Mouse (Mus musculus) left cerebral cortex, postnatal 36 days (tissue): Measurements from ENCODE around the gene Olfr518. TPM values are rescaled to one million over a fixed set of nuclear protein-coding genes. Genes with fewer than 3 reads are reported as not detected.

Source experiments
- DNase-seq, 2 experiments: peaks; one replicate each; pipeline ENCODE4 v3.0.0; 2021 to 2022; ENCODE audit warnings: low spot score in 2 of 2, mixed read lengths in 1 of 2
- intact Hi-C: fragments of 180-260 bp; cut with DNase I; formaldehyde crosslinking; loops from one replicate; pipeline ENCODE4 v1.15.1; 2025
- total RNA-seq, 2 experiments: library from RNA; stranded (reverse); gene quantifications; 2 replicates each; pipeline ENCODE4 v1.2.3; 2021

Olfr518 gene
- total RNA-seq, result not detected

DNA sequence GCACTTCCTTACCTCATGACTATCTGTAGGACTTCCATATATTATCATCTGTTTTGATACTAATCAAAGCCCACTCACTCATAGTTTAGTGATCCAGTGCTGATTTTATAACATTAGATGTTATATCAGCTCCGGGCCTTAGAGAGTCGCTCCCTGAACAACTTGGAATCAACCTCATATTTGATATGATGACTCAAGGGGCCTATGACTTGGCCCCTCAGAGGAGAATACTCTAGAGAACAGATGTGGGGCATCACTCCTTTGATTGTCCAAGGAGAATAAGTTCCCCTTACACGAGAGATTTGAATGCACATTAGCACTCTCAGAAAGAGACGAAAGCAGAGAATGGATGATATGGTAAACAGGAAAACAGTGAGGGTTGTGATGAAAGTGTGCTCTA is at the start of gene Olfr518:
Olfr518 (minus strand) TSS at position 101 of the 400 bp plus-strand sequence.
- no peak for DNase-seq
- intact Hi-C loops, result no loop called here

DNA sequence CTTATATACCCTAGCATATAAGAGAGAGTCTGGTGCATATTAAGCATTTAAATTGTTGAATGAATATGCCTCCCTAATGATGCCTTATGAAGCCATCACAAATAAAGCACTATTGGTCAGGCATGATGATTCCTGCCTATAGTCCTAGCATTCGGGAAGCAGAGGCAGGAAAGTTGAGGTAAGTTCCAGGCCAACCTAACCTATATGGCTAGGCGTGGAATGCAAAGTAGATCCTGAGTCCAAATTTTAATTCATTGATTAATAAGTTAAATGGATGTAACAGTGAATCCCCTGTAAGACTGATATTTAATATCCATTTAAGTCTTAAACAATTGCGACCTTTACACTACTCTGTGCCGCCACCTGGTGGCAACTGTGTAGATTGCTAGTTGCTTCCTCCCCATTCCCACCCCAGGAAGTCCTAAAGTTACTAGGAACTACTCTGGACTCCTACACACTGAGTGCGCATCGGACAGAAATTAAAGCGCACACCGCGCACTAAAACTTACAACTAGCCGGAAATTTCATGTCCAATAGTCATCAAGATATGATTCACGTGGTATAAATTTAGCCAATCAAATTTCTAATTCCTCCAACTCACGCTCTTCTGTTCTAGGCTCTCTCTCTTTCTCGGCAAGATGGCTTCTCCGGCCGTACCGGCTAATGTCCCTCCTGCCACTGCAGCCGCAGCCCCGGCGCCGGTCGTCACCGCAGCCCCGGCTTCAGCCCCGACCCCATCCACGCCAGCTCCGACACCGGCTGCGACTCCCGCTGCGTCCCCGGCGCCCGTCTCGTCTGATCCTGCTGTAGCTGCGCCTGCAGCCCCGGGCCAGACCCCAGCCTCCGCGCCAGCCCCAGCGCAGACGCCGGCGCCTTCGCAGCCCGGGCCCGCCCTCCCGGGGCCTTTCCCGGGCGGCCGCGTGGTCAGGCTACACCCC is 49.3 kb upstream of the Olfr518 start, which contains the start of gene Eif3f:
Eif3f (plus strand) TSS at position 624 of the 938 bp plus-strand sequence.
- peak; percentile 92 to 96 for DNase-seq
- intact Hi-C loops, result loop anchor here (5.0 kb wide), 2 partner anchors 82 to 117 kb away; partner anchors contain the start of gene Olfr516

DNA sequence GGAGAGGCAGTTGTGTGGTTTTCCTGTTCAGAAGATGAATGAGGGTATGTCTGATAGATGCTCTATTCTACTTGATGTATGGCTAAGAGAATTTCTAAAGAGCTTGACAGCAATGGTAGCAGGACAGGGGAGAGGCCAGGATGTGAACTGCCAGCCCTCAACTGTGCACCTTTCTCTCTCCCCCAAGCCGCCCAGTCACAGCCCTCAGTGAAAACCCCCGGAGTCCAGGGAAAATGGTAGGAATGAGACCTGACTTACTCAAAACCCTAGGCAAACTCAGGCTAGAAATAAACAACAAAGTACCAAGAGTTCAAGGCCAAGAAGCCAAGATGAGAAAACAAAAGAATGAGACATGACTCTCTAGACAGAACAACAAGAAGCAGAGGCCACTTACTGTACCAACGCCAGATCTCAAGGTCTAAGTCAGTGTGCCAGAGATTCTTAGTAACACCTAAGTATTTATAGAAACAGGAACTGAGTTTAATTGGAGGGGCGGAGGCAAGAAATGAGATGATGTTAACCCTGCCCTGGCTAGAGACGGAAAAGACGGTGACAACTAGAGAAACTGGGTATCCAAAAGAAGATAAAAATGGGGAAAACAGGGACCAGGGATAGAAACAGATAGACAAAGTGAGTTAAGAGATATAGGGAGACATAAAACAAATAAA is 45.1 kb upstream of the Olfr518 start, which contains the start of gene Nlrp10:
Nlrp10 (minus strand) TSS at position 453 of the 668 bp plus-strand sequence.
- DNase-seq, result no peak
- intact Hi-C loops, result loop anchor here (5.0 kb wide), 2 partner anchors 78 to 113 kb away; partner anchors contain the start of gene Olfr516

DNA sequence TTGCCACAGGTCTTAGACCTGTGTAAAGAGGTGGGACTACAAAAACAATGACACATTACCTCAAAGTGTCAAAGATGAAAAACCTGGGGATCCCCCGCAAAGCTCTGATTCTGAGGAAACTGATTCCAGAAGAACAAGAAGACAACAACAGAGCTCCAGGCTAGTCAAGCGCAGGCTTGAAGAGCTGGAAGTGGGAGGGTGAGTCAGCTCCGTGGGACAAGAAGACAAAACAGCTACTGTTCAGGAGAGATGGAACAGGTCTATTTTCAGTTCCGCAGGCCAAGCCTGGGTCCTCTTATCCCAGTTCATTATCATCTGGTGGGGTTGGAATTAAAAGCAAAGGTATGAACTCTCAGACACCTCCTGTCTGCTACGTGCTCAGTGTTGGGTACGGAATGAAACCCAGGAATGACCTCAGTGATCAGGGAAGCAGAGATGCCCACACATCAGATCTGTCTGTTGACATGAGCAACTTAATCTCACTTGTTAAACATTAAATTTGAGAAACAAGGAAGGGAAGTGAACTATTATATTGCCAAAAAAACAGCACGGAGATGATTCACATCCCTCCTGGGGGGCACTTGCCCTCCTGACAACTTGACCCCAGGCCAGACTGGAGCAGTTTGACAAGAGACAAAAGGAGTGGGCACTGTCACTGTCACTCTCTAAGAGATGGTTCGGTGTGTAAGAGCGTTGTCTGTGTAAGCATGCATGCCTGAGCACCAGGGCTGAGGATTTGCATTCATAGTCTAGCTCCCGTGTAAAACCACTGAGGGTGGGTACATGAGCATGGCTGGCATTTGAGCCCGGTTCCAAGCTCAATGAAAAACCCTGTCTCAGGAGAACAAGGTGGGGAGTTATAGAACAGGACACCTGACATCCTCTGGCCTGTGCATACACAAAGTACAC is 43.7 kb upstream of the Olfr518 start:
- intact Hi-C loops, result no loop called here
- no peak for DNase-seq

DNA sequence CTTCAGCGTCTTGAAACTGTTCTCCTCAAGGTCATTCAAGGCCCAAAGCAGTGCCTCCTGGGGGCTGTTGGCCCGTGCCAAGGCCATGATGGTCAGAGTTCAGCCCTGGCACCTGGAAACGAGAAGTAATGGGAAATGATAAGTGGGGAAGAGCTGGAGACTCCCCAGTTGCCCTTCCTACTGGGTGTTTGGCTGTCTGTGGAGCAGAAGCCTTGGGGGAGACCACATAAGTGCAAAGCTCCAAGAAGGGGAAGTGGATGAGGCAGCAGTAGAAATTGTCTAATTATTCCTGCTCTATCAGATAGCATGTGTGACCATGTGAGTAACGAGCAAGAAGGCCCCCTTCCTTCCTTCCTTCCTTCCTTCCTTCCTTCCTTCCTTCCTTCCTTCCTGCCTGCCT is 42.2 kb upstream of the Olfr518 start:
- DNase-seq, result no peak
- intact Hi-C loops, result no loop called here

DNA sequence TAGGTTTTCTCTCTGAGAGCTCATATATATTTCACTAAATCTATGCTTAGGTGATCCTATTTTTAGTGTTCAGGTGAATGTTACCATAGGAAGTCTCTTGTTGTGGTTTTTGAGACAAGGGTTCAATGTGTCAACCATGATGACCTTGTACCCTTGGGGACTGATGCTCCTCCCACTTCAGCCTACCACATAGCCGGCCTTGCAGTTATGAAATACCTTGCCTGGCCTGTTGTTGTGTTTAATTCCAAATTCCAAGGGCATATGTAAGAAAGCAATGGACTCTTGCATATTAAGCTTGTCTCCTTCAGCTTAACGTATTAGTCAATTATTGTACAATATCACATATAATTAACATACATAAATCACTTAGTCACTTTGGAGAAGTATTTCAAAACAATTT is 19.2 kb upstream of the Olfr518 start:
- intact Hi-C loops, result no loop called here
- DNase-seq, result no peak

DNA sequence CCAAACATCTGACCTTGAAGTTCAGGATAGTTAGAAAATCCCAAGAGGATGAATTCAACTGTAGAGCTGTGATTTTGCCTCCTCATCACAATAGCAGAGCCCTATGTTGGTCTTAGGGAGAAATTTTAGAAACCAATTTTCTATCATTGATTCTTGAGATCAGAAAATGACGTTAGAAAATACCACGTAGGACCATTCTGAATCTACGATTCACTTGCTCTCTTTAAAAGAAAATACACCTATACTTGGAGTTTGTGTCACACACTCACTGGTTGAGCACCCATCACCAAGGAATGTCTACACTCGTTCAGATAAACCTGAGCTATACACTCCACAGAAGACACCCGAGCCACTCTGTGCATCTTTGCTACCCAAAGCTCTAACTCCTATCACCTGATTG is 9.5 kb upstream of the Olfr518 start, which contains the start of gene Olfr519:
Olfr519 (minus strand) TSS at position 101 of the 400 bp plus-strand sequence.
- intact Hi-C loops, result no loop called here

DNA sequence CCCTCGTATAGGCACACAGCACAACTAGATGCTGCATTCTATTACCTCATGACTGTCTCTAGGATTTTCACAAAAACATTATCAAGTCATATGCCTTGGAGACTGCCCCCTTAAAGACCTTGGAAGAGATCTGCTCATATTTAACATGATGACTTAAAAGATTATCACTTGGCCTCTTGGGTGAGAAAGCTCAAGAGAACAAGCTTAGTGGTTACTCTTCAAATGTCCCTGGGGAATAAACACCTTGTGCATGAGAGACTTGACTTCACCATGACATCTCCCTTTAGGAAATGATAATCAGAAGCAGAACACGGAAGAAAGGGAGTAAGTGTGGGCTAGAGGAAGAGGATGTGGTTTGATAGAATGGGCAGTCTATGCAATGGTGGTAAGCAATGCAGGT is 12.5 kb downstream of the Olfr518 start, which contains the start of gene Olfr517:
Olfr517 (minus strand) TSS at position 101 of the 400 bp plus-strand sequence.
- DNase-seq, result no peak

More for the DNA sequence above, 9.5 kb upstream of the Olfr518 start, which contains the start of gene Olfr519:
- no peak for DNase-seq

DNA sequence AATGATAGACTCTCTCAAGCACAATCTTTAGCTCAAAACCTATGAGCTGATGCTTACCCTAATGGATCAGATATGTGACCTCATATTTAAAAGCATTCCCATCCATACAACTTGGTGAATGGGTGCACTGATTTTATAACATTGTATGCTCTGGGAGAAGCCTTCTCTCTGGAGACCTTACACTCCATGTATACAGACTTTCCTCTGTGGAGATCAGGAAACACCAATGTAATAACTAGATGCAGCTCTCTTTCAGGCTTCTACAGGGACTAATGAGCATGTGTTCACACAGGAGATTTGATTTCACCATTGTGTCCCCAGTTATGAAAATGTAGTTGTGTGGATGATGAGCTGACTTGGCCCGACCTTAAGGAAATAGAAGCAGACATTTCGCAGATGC is 34.4 kb downstream of the Olfr518 start, which contains the start of gene Olfr516:
Olfr516 (minus strand) TSS at position 101 of the 400 bp plus-strand sequence.
- DNase-seq, result no peak
- intact Hi-C loops, result loop anchor here (5.0 kb wide), 1 partner anchor 82 kb away; the partner anchor contains the start of genes Eif3f and Nlrp10

More for the DNA sequence above, 12.5 kb downstream of the Olfr518 start, which contains the start of gene Olfr517:
- intact Hi-C loops, result no loop called here

Other genes starting within 250 kb of the Olfr518 start
- gene Olfr509, start 233.1 kb downstream of the Olfr518 start, total RNA-seq, result under 1 TPM in 1 of 2 experiments, not detected in 1; 0.11 TPM
- not detected for gene Olfr510, start 218.6 kb downstream of the Olfr518 start, total RNA-seq
- not detected for gene Olfr512, start 171.7 kb downstream of the Olfr518 start, total RNA-seq
- gene Olfr513, start 134.0 kb downstream of the Olfr518 start, total RNA-seq, result not detected
- gene Olfr514, start 59.0 kb downstream of the Olfr518 start, total RNA-seq, result not detected
- not detected for gene Olfr516, start 34.5 kb downstream of the Olfr518 start, total RNA-seq
- gene Olfr517, start 12.6 kb downstream of the Olfr518 start, total RNA-seq, result not detected
- gene Olfr519, start 9.4 kb upstream of the Olfr518 start, total RNA-seq, result not detected
- gene Nlrp10, start 45.2 kb upstream of the Olfr518 start, total RNA-seq, result under 1 TPM; 0.52 TPM
- gene Eif3f, start 49.4 kb upstream of the Olfr518 start, total RNA-seq, result 10 to 100 TPM; 89.7 to 96.0 TPM
- 100 to 1,000 TPM; 106 to 143 TPM for gene Tub, start 65.3 kb upstream of the Olfr518 start, total RNA-seq
- 10 to 100 TPM; 63.5 to 69.2 TPM for gene Ric3, start 198.3 kb upstream of the Olfr518 start, total RNA-seq